Mouse (Mus musculus): ENCODE measurements around the gene Olfr20.
"Not testable (repeated sequence)": the region's sequence is repeated elsewhere in the genome, so short reads cannot be mapped to it uniquely, and the experiment has no call there.

Olfr20 gene

DNA sequence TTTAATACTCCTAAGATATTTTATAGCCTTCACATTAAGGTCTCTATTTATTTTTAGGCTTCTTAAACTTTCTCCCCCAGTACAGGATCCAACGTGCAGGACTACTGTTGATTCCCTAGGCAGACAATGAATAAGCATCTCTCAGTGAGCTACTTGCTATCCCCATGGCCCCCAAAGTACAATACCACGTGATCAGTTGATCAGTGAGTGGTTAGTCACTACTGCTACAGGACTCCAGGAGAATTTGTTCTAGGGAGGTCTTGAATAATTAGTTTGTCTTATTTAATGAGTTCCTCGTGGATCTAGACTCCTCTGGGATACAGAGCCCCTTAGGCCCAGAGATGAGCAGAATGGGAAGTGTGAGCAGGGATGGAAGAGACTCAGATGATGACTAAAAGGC lies at the start of gene Olfr20:
Olfr20 (plus strand) TSS at position 301 of the 400 bp plus-strand sequence.
- no peak for DNase-seq

DNA sequence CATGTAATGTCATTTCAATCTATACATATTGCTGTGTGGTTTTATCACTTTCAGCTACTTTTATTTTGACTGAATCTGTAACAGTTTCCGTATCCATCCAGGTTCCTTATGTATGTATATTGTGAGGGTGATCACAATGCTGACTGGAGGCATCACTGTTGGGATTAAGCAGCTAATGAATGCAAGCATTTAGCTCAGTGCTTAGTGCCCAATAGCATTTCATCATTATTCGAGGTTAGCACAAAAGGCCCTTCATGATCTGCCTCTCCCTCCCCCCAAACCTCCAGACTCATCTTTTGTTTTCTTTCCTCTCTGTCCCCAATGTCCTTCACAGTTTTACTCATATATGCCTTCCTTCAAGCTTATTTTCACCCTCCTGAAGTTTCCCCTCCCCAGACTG lies 47.5 kb upstream of the Olfr20 start:
- DNase-seq = no peak

DNA sequence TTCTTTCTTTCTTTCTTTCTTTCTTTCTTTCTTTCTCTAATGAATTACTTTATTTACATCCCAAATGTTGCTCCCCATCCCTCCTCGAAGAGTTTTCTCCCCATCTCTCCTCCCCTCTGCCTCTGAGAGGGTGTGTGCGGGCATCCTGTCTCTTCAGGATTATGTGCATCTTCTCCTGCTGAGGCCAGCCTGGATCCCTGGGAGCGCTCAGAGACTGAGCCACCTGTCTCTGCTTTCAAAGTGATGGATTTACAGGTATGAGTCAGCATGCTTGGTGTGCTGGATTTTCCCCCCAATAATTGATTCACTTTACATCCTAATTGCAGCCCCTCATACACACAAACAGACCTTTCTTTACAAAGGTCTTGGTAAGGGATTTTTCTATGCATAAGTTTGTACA lies 34.6 kb upstream of the Olfr20 start:
- DNase-seq = no peak

DNA sequence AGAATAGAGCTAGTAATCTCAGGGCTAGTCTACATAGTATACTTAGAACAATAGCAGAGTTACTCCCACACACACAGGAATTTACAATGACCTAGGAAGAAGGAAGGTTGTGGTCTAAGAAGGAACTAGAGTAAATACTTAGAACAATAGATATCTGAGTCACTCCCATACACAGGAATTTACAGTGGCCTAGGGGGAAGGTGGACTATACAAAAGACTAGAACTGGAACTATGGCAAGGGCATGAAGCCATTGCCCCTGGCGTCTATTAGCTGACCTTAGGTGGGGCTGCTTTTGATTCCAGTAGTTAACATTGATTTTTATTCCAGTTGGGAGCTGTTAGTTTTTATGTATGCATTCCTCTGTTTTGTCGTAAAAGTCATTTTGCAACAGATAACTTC lies 32.0 kb upstream of the Olfr20 start:
- DNase-seq = not testable (repeated sequence)

DNA sequence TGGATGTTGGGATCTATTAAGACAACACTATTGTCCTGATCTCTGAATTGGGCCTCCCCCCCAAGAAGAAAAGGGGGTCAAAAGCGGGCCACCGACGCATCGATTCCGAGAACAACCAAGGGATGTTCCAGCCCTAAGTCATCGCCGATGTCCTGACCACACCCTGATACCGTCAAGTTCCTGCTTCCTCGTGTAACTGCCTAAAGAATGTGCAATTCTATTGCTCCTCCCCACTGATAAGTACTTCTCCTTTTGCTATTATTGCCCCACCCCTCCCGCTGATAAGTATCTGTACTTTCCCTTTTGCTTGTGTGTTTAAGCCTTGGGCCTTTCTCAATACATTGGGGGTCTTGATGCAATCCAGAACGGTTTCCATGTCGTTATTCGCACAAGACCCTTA lies 29.5 kb upstream of the Olfr20 start:
- not testable (repeated sequence) for DNase-seq

DNA sequence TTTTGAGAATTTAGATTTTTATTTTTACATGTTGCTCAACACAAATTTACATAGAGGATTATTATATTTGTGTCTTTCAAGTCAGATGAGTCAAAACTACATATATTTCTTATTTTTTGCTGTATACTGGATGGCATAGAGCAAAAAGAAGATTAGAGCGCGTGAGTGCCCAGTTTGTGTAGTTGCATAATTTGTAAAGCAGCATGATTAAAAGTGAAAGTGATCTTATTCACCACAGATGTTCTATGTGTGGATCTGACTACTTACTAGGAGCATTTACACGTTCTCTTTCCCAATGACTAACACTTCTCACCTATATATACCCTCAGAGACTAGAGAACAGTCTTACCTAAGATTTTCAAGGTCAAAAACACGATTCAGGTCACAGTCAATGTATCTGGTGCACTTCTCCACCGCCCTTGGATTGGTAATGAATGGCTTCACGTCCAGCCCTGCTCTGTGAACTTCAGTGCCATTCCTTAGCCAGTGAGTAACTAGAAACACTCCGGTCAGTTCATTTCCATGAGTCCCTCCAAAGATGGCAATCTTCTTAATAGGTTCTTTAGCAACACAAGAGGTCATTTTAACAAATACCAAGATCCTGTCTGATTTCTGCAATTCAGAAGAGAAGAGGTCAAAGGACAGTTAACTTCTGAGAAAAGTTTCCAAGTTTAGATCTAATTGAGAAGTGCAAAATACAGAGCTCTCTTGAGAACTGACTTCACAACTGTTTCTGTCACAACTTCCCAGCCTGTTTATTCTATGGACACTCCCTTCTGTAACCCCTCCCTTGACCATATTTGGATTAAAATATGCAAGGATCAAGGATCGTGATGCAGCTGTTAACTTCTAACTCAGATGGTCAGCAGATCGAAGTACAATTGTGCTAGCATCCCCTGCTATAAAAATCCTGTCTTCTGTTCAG lies 26.4 kb upstream of the Olfr20 start:
- DNase-seq = peak; percentile 14

DNA sequence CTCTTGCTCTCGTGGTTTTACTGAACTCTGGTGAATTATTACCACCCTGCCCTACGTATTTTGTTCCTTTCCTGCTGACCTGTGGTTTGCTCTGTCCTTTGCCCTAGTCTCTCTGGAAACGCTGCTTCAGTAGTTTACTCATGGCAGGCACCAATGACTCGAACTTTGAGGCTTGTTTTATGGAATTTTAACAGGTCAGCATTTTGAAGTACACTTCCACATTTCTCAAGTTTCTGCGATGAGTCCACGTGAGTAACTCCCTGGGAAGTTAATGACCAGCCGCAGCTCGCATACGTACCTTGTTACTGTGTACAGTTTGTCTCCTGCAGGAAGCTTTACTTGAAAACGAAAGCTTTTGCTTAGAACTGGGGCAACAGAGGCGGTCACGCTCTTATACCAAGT lies 24.1 kb upstream of the Olfr20 start:
- peak; percentile 71 for DNase-seq

DNA sequence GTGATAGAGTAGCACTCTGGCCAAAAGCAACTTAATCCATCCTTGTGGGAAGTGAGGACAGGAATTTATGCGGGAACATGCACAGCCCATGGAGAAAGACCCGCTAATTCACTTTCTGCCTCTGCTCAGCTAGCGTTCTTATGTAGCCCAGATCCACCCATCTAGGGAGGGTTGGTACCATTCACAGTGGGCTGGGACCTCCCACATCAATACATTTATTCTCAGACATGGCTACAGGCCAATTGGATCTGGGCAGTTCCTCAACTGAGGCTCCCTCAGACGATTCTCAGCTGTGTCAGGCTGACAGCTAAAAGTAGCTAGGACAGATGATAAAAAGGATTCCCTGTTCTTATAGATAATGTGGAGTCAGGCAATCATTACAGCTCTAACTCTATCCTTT lies 23.2 kb upstream of the Olfr20 start:
- no peak for DNase-seq

DNA sequence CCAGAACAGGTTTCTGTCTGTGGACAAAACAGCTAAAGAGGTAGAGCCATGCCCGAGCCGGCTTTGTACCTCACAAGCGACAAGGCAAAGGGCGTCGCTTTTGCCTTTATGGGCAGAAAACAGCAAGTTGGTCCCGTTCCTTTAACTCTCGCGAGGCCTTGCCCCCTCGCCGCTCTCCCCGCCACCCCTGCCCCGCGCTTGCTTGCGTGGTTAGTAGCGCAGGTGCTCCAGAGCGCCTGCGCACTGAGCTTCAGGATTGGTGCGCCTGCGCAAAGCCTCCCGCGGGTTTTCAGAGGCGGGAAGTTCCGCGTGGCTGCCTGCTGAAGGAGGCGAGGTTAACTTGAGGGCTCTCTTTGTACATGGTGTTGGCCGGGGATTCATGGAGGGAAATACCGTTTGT lies 21.1 kb upstream of the Olfr20 start, which contains the start of the genes Aspa, Gm49340 and Spata22:
Aspa (minus strand) TSS at position 155 of the 400 bp plus-strand sequence.
Gm49340 (plus strand) TSS at position 300 of the 400 bp plus-strand sequence.
Spata22 (plus strand) TSS at position 300 of the 400 bp plus-strand sequence.
- no peak for DNase-seq

DNA sequence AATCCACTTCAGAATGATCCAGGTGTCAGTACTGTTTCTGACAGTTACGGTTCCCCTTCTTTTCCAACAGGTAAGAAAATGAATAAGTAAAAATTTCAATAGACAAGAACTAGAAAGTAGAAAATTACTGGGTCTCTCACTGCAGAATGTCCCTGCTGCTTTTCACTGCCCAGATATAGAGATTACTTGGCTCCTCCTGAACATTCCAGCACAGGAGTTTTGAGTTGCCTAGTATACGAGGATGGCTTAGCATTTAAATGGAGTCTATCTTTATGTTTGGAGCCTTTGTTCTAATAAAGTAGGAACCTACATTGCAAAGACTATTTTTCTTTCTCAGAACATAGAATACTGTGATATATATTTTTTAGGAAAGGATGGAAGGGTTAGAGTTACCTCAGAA lies 17.2 kb upstream of the Olfr20 start:
- DNase-seq = no peak

DNA sequence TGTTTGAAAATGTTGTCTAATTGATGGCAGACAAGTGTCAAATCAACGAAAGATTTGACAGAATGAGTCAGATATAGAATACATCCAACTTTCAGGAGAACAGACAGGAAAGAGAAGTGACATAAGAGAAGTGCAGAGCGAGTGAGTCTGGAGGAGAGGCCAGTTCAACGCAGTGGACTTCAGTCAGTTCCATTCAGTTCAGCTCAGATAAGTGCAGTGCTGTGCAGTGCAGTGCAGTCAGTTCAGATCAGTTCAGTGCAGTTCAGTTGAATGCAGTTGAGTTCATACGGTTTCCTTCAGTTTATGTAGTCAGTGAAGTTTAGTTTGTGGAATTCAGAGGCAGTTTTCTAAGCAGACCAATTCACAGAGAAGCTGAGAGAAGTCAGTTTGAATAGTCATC lies 13.7 kb upstream of the Olfr20 start:
- no peak for DNase-seq

DNA sequence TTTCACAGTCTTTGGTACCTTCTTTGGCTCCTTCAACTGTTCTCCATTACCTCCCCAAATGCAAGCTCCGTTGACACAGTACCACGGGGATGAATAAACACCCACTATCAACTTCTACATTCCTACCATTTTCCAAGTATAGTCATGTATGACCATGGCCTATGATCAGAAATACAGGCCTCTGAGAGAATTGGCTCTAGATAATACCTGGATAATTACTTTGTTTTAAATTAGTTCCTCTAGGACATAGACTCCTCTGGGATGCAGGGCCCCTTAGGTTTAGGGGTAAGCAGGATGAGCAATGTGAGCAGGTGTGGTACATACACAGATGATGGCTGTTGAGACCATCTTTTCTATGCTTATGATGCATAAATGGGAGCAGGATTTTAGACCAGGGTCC lies 20.4 kb downstream of the Olfr20 start, which contains the start of gene Olfr376:
Olfr376 (plus strand) TSS at position 301 of the 400 bp plus-strand sequence.
- no peak for DNase-seq

DNA sequence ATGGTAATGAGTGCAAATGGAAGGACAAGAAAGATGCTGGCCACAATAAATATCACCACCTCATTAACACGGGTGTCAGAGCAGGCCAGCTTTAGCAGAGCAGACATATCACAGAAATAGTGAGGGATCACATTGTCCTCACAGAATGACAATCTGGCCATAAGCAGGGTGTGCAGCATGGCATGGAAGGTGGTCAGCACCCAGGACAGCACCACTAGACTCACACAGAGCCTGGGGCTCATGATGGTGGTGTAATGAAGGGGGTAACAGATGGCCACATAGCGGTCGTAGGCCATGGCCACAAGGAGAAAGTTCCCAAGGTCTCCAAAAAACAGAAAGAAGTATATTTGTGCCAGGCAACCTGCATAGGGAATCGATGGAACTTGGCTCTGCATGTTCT lies 44.8 kb downstream of the Olfr20 start:
- no peak for DNase-seq

DNA sequence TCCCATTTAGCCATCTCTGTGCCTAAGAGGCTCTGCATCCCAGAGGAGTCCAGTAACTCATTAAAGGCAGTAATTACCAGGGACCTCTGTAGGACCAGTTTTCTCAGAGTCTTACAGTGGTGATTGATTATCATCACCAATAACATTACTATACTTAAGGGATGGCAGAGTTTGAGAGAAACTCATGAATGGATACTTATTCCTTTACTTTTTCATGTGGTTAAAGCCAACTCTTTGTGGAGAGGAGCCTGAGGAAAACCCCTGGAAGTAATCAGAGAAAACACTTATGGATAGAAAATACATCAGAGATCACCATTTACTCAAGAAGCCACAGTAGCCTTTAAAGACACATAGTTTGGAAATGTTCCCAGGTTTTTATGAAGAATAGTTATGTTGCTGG lies 48.9 kb downstream of the Olfr20 start, which contains the start of gene Olfr1:
Olfr1 (minus strand) TSS at position 101 of the 400 bp plus-strand sequence.
- no peak for DNase-seq
